Mouse (Mus musculus): Measurements from ENCODE around the gene Rnf168. TPM values are rescaled to one million over a fixed set of nuclear protein-coding genes. Genes with fewer than 3 reads are reported as not detected.

Gene Rnf168
- polyA plus RNA-seq, 1 experiment = 7.3 TPM

- Histone ChIP-seq H3K4me3 (ENCODE audit: insufficient read depth, low read depth, low read length) (no peak overlapping the region), H3K4me1 (ENCODE audit: control insufficient read depth, insufficient read depth, insufficient read length, low read length) (peaks cover 10% of the 10 kb centered on the region; the same call in 1 of the 2 replicates), H3K27ac (replicated peaks; ENCODE audit: low read depth, low read length) (no peak overlapping the region)
These were observed 58.9 kb downstream of the Rnf168 start for GRCm38 (mm10) chr16:32336026-32336780.

- Histone ChIP-seq H3K4me1 (ENCODE audit: control insufficient read depth, insufficient read depth, insufficient read length, low read length) (peaks cover 10% of the 10 kb centered on the region; the same call in 1 of the 2 replicates), H3K4me3 (ENCODE audit: insufficient read depth, low read depth, low read length) (no peak overlapping the region), H3K27ac (replicated peaks; ENCODE audit: low read depth, low read length) (no peak overlapping the region)
These were observed 59.7 kb downstream of the Rnf168 start for GRCm38 (mm10) chr16:32337001-32337400.

GRCm38 (mm10) chr16:32340451-32340850 is 63.2 kb downstream of the Rnf168 start:
- Histone ChIP-seq H3K4me1 (ENCODE audit: control insufficient read depth, insufficient read depth, insufficient read length, low read length) (peaks cover 10% of the 10 kb centered on the region; the same call in 1 of the 2 replicates), H3K27ac (replicated peaks; ENCODE audit: low read depth, low read length) (no peak overlapping the region), H3K4me3 (ENCODE audit: insufficient read depth, low read depth, low read length) (no peak overlapping the region)

- Histone ChIP-seq H3K4me1 (ENCODE audit: control insufficient read depth, insufficient read depth, insufficient read length, low read length) (no peaks in the 10 kb centered on the region; the same call in 1 of the 2 replicates), H3K4me3 (ENCODE audit: insufficient read depth, low read depth, low read length) (no peak overlapping the region), H3K27ac (replicated peaks; ENCODE audit: low read depth, low read length) (no peak overlapping the region)
These were observed 68.3 kb downstream of the Rnf168 start for GRCm38 (mm10) chr16:32345521-32345920.

GRCm38 (mm10) chr16:32350776-32351175 is 73.5 kb downstream of the Rnf168 start:
- Histone ChIP-seq H3K4me3 (ENCODE audit: insufficient read depth, low read depth, low read length) (no peak overlapping the region), H3K4me1 (ENCODE audit: control insufficient read depth, insufficient read depth, insufficient read length, low read length) (no peaks in the 10 kb centered on the region), H3K27ac (replicated peaks; ENCODE audit: low read depth, low read length) (no peak overlapping the region)

Other genes with a start within 250 kb of the Rnf168 start
- gene Pak2, start 198.1 kb upstream of the Rnf168 start, polyA plus RNA-seq (2012; ENCODE audit: insufficient read depth, insufficient read length, missing spikeins) = 23.1 and 24.3 TPM in 2 replicates
- 25.2 and 38.3 TPM in 2 replicates for gene Pigx, start 177.7 kb upstream of the Rnf168 start, polyA plus RNA-seq (2012; ENCODE audit: insufficient read depth, insufficient read length, missing spikeins)
- 13.5 and 14.1 TPM in 2 replicates for gene Cep19, start 177.7 kb upstream of the Rnf168 start, polyA plus RNA-seq (2012; ENCODE audit: insufficient read depth, insufficient read length, missing spikeins)
- 3.3 and 6.0 TPM in 2 replicates for gene Nrros, start 111.9 kb upstream of the Rnf168 start, polyA plus RNA-seq (2012; ENCODE audit: insufficient read depth, insufficient read length, missing spikeins)
- gene Bex6, start 97.6 kb upstream of the Rnf168 start, polyA plus RNA-seq (2012; ENCODE audit: insufficient read depth, insufficient read length, missing spikeins) = not detected in 2 replicates
- gene Fbxo45, start 30.3 kb upstream of the Rnf168 start, polyA plus RNA-seq (2012; ENCODE audit: insufficient read depth, insufficient read length, missing spikeins) = 6.5 and 7.8 TPM in 2 replicates
- 13.5 and 14.7 TPM in 2 replicates for gene Wdr53, start 30.2 kb upstream of the Rnf168 start, polyA plus RNA-seq (2012; ENCODE audit: insufficient read depth, insufficient read length, missing spikeins)
- gene Smco1, start 6.0 kb upstream of the Rnf168 start, polyA plus RNA-seq (2012; ENCODE audit: insufficient read depth, insufficient read length, missing spikeins) = 2.2 TPM in 1 of 2 replicates, not detected in the other
- 7.3 and 10.7 TPM in 2 replicates for gene Ubxn7, start 54.8 kb downstream of the Rnf168 start, polyA plus RNA-seq (2012; ENCODE audit: insufficient read depth, insufficient read length, missing spikeins)
- not detected in 2 replicates for gene Tm4sf19, start 123.0 kb downstream of the Rnf168 start, polyA plus RNA-seq (2012; ENCODE audit: insufficient read depth, insufficient read length, missing spikeins)
- gene Tctex1d2, start 142.2 kb downstream of the Rnf168 start, polyA plus RNA-seq (2012; ENCODE audit: insufficient read depth, insufficient read length, missing spikeins) = 8.8 and 12.4 TPM in 2 replicates
- gene Pcyt1a, start 153.5 kb downstream of the Rnf168 start, polyA plus RNA-seq (2012; ENCODE audit: insufficient read depth, insufficient read length, missing spikeins) = 46.6 and 46.8 TPM in 2 replicates
- gene Slc51a, start 210.4 kb downstream of the Rnf168 start, polyA plus RNA-seq (2012; ENCODE audit: insufficient read depth, insufficient read length, missing spikeins) = not detected in 2 replicates
- not detected in 2 replicates for gene Zdhhc19, start 218.8 kb downstream of the Rnf168 start, polyA plus RNA-seq (2012; ENCODE audit: insufficient read depth, insufficient read length, missing spikeins)

Measured in brown adipose tissue, adult 24 weeks (tissue).